Mouse (Mus musculus): Measurements from ENCODE around the gene Sytl3.

Gene Sytl3

GRCm38 (mm10) chr17:6734746-6735441, 76.0 kb downstream of the Sytl3 start:
- in situ Hi-C loops (cut with MboI, MseI), result loop anchor here (25.0 kb wide), 1 partner anchor 1227 kb away; no protein-coding TSS in a partner anchor

GRCm38 (mm10) chr17:6736306-6737272, 77.7 kb downstream of the Sytl3 start:
- in situ Hi-C loops (cut with MboI, MseI), result loop anchor here (25.0 kb wide), 1 partner anchor 1226 kb away; no protein-coding TSS in a partner anchor

- in situ Hi-C loops (cut with MboI, MseI), result loop anchor here (25.0 kb wide), 1 partner anchor 1225 kb away; no protein-coding TSS in a partner anchor
Observed at GRCm38 (mm10) chr17:6737273-6737997, 78.5 kb downstream of the Sytl3 start.

GRCm38 (mm10) chr17:6738836-6739235, 79.9 kb downstream of the Sytl3 start:
- in situ Hi-C loops (cut with MboI, MseI), result loop anchor here (25.0 kb wide), 1 partner anchor 1223 kb away; no protein-coding TSS in a partner anchor

- in situ Hi-C loops (cut with MboI, MseI), result loop anchor here (25.0 kb wide), 1 partner anchor 1223 kb away; no protein-coding TSS in a partner anchor
Observed at GRCm38 (mm10) chr17:6739266-6739665, 80.4 kb downstream of the Sytl3 start.

- in situ Hi-C loops (cut with MboI, MseI), result loop anchor here (25.0 kb wide), 1 partner anchor 1223 kb away; no protein-coding TSS in a partner anchor
Observed at GRCm38 (mm10) chr17:6739756-6740155, 80.9 kb downstream of the Sytl3 start.

GRCm38 (mm10) chr17:6740331-6741170, 81.7 kb downstream of the Sytl3 start:
- in situ Hi-C loops (cut with MboI, MseI), result loop anchor here (25.0 kb wide), 1 partner anchor 1222 kb away; no protein-coding TSS in a partner anchor

GRCm38 (mm10) chr17:6741271-6741670, 82.4 kb downstream of the Sytl3 start:
- in situ Hi-C loops (cut with MboI, MseI), result loop anchor here (25.0 kb wide), 1 partner anchor 1221 kb away; no protein-coding TSS in a partner anchor

- in situ Hi-C loops (cut with MboI, MseI), result loop anchor here (25.0 kb wide), 1 partner anchor 1220 kb away; no protein-coding TSS in a partner anchor
Observed at GRCm38 (mm10) chr17:6742083-6743038, 83.5 kb downstream of the Sytl3 start.

GRCm38 (mm10) chr17:6743039-6743575, 84.2 kb downstream of the Sytl3 start:
- in situ Hi-C loops (cut with MboI, MseI), result loop anchor here (25.0 kb wide), 1 partner anchor 1219 kb away; no protein-coding TSS in a partner anchor

- in situ Hi-C loops (cut with MboI, MseI), result loop anchor here (25.0 kb wide), 1 partner anchor 1218 kb away; no protein-coding TSS in a partner anchor
Observed at GRCm38 (mm10) chr17:6743787-6744239, 84.9 kb downstream of the Sytl3 start.

GRCm38 (mm10) chr17:6744366-6744765, 85.5 kb downstream of the Sytl3 start:
- in situ Hi-C loops (cut with MboI, MseI), result loop anchor here (25.0 kb wide), 1 partner anchor 1218 kb away; no protein-coding TSS in a partner anchor

- in situ Hi-C loops (cut with MboI, MseI), result loop anchor here (25.0 kb wide), 1 partner anchor 1217 kb away; no protein-coding TSS in a partner anchor
Observed at GRCm38 (mm10) chr17:6744871-6745270, 86.0 kb downstream of the Sytl3 start.

- in situ Hi-C loops (cut with MboI, MseI), result loop anchor here (25.0 kb wide), 1 partner anchor 1217 kb away; no protein-coding TSS in a partner anchor
Observed at GRCm38 (mm10) chr17:6745503-6745902, 86.6 kb downstream of the Sytl3 start.

GRCm38 (mm10) chr17:6745975-6746374, 87.1 kb downstream of the Sytl3 start:
- in situ Hi-C loops (cut with MboI, MseI), result loop anchor here (25.0 kb wide), 1 partner anchor 1216 kb away; no protein-coding TSS in a partner anchor

- in situ Hi-C loops (cut with MboI, MseI), result loop anchor here (25.0 kb wide), 1 partner anchor 1216 kb away; no protein-coding TSS in a partner anchor
Observed at GRCm38 (mm10) chr17:6746452-6747231, 87.7 kb downstream of the Sytl3 start.

- in situ Hi-C loops (cut with MboI, MseI), result loop anchor here (25.0 kb wide), 1 partner anchor 1215 kb away; no protein-coding TSS in a partner anchor
Observed at GRCm38 (mm10) chr17:6747478-6747877, 88.6 kb downstream of the Sytl3 start.

Measured in T-helper 1 cell (primary cell).